Mouse (Mus musculus): ENCODE data around the gene March2. TPM values are rescaled to one million over a fixed set of nuclear protein-coding genes. Genes with fewer than 3 reads are reported as not detected.
"Not testable (repeated sequence)": the region's sequence is repeated elsewhere in the genome, so short reads cannot be mapped to it uniquely, and the experiment has no call there.

Gene March2
- polyA plus RNA-seq, 1 experiment from 2014 or later, result 73.5 TPM

- H3K27ac ChIP-seq (ENCODE audit: low read depth, low read length), result no peak overlapping the region
- H3K27me3 ChIP-seq (ENCODE audit: control insufficient read depth, insufficient read depth, low read length), result no peaks in the 10 kb centered on the region
- no peaks in the 10 kb centered on the region for H3K9me3 ChIP-seq (ENCODE audit: control insufficient read depth, low read length)
- no peak for ATAC-seq (ENCODE audit: low read depth)
- H3K4me3 ChIP-seq (ENCODE audit: low read depth, low read length), result no peak overlapping the region
- H3K4me1 ChIP-seq (ENCODE audit: control insufficient read depth, insufficient read depth, low read length), result peaks cover 26% of the 10 kb centered on the region
- WGBS, result 97% methylated on average over 2 of the region's 2 CpGs
- H3K36me3 ChIP-seq (ENCODE audit: control insufficient read depth, insufficient read depth, low read length), result peaks cover 22% of the 10 kb centered on the region; the same call in 1 of the 2 replicates
- no peak overlapping the region for H3K9ac ChIP-seq (replicated peaks; ENCODE audit: low read depth, low read length)
- H3K4me2 ChIP-seq (ENCODE audit: low read depth, low read length), result no peak overlapping the region
Observed at GRCm38 (mm10) chr17:33752297-33752696, 33.8 kb upstream of the March2 start.

GRCm38 (mm10) chr17:33751181-33751580, 32.7 kb upstream of the March2 start:
- no peak overlapping the region for H3K9ac ChIP-seq (replicated peaks; ENCODE audit: low read depth, low read length)
- no peaks in the 10 kb centered on the region for H3K27me3 ChIP-seq (ENCODE audit: control insufficient read depth, insufficient read depth, low read length)
- peaks cover 25% of the 10 kb centered on the region for H3K36me3 ChIP-seq (ENCODE audit: control insufficient read depth, insufficient read depth, low read length)
- ATAC-seq (ENCODE audit: low read depth), result no peak
- no peaks in the 10 kb centered on the region for H3K9me3 ChIP-seq (ENCODE audit: control insufficient read depth, low read length)
- H3K4me3 ChIP-seq (ENCODE audit: low read depth, low read length), result no peak overlapping the region
- no peak overlapping the region for H3K27ac ChIP-seq (ENCODE audit: low read depth, low read length)
- H3K4me2 ChIP-seq (ENCODE audit: low read depth, low read length), result no peak overlapping the region
- peaks cover 15% of the 10 kb centered on the region for H3K4me1 ChIP-seq (ENCODE audit: control insufficient read depth, insufficient read depth, low read length)

- WGBS, result 96% methylated on average over 5 of the region's 5 CpGs
- peaks cover 33% of the 10 kb centered on the region for H3K36me3 ChIP-seq (ENCODE audit: control insufficient read depth, insufficient read depth, low read length)
Observed at GRCm38 (mm10) chr17:33749451-33749850, 31.0 kb upstream of the March2 start.

GRCm38 (mm10) chr17:33746011-33746410, 27.5 kb upstream of the March2 start:
- ATAC-seq (ENCODE audit: low read depth), result no peak
- Histone ChIP-seq H3K4me1 (ENCODE audit: control insufficient read depth, insufficient read depth, low read length) (no peaks in the 10 kb centered on the region), H3K9me3 (ENCODE audit: control insufficient read depth, low read length) (0 out of 2 replicates have a peak, but pooled peaks cover 3% of the 10 kb centered on the region), H3K9ac (replicated peaks; ENCODE audit: low read depth, low read length) (no peak overlapping the region), H3K4me2 (ENCODE audit: low read depth, low read length) (no peak overlapping the region), H3K36me3 (ENCODE audit: control insufficient read depth, insufficient read depth, low read length) (peaks cover 33% of the 10 kb centered on the region), H3K27ac (ENCODE audit: low read depth, low read length) (no peak overlapping the region), H3K27me3 (ENCODE audit: control insufficient read depth, insufficient read depth, low read length) (no peaks in the 10 kb centered on the region), H3K4me3 (ENCODE audit: low read depth, low read length) (no peak overlapping the region)
- 77% methylated on average over 2 of the region's 2 CpGs for WGBS

More at GRCm38 (mm10) chr17:33749451-33749850, 31.0 kb upstream of the March2 start:
- Histone ChIP-seq H3K27me3 (ENCODE audit: control insufficient read depth, insufficient read depth, low read length) (no peaks in the 10 kb centered on the region), H3K9me3 (ENCODE audit: control insufficient read depth, low read length) (no peaks in the 10 kb centered on the region), H3K9ac (replicated peaks; ENCODE audit: low read depth, low read length) (no peak overlapping the region), H3K27ac (ENCODE audit: low read depth, low read length) (no peak overlapping the region), H3K4me3 (ENCODE audit: low read depth, low read length) (no peak overlapping the region), H3K4me2 (ENCODE audit: low read depth, low read length) (no peak overlapping the region), H3K4me1 (ENCODE audit: control insufficient read depth, insufficient read depth, low read length) (peaks cover under 1% of the 10 kb centered on the region; the same call in 1 of the 2 replicates)
- no peak for ATAC-seq (ENCODE audit: low read depth)

GRCm38 (mm10) chr17:33744686-33745384, 26.4 kb upstream of the March2 start:
- Histone ChIP-seq H3K27ac (ENCODE audit: low read depth, low read length) (no peak overlapping the region), H3K4me2 (ENCODE audit: low read depth, low read length) (no peak overlapping the region), H3K27me3 (ENCODE audit: control insufficient read depth, insufficient read depth, low read length) (no peaks in the 10 kb centered on the region), H3K9me3 (ENCODE audit: control insufficient read depth, low read length) (0 out of 2 replicates have a peak, but pooled peaks cover 3% of the 10 kb centered on the region), H3K36me3 (ENCODE audit: control insufficient read depth, insufficient read depth, low read length) (peaks cover 33% of the 10 kb centered on the region), H3K9ac (replicated peaks; ENCODE audit: low read depth, low read length) (no peak overlapping the region), H3K4me1 (ENCODE audit: control insufficient read depth, insufficient read depth, low read length) (no peaks in the 10 kb centered on the region), H3K4me3 (ENCODE audit: low read depth, low read length) (no peak overlapping the region)
- 90% methylated on average over 5 of the region's 5 CpGs for WGBS
- no peak for ATAC-seq (ENCODE audit: low read depth)

- no peak for ATAC-seq (ENCODE audit: low read depth)
- peaks cover 10% of the 10 kb centered on the region for H3K36me3 ChIP-seq (ENCODE audit: control insufficient read depth, insufficient read depth, low read length)
- 0 out of 2 replicates have a peak, but pooled peaks cover 3% of the 10 kb centered on the region for H3K9me3 ChIP-seq (ENCODE audit: control insufficient read depth, low read length)
- H3K4me1 ChIP-seq (ENCODE audit: control insufficient read depth, insufficient read depth, low read length), result no peaks in the 10 kb centered on the region
- no peak overlapping the region for H3K4me2 ChIP-seq (ENCODE audit: low read depth, low read length)
- no peak overlapping the region for H3K27ac ChIP-seq (ENCODE audit: low read depth, low read length)
- H3K27me3 ChIP-seq (ENCODE audit: control insufficient read depth, insufficient read depth, low read length), result no peaks in the 10 kb centered on the region
- H3K4me3 ChIP-seq (ENCODE audit: low read depth, low read length), result no peak overlapping the region
- 86% methylated on average over 1 of the region's 1 CpGs for WGBS
- H3K9ac ChIP-seq (replicated peaks; ENCODE audit: low read depth, low read length), result no peak overlapping the region
Observed at GRCm38 (mm10) chr17:33742420-33742819, 23.9 kb upstream of the March2 start.

- not testable (repeated sequence) for H3K4me3 ChIP-seq (ENCODE audit: low read depth, low read length); H3K4me1 ChIP-seq (ENCODE audit: control insufficient read depth, insufficient read depth, low read length); H3K9ac ChIP-seq (replicated peaks; ENCODE audit: low read depth, low read length); H3K9me3 ChIP-seq (ENCODE audit: control insufficient read depth, low read length); ATAC-seq (ENCODE audit: low read depth); H3K4me2 ChIP-seq (ENCODE audit: low read depth, low read length); H3K27ac ChIP-seq (ENCODE audit: low read depth, low read length); H3K27me3 ChIP-seq (ENCODE audit: control insufficient read depth, insufficient read depth, low read length); H3K36me3 ChIP-seq (ENCODE audit: control insufficient read depth, insufficient read depth, low read length)
- WGBS, result 88% methylated on average over 10 of the region's 10 CpGs
Observed at GRCm38 (mm10) chr17:33733526-33733925, 15.1 kb upstream of the March2 start.

GRCm38 (mm10) chr17:33732556-33733083, 14.2 kb upstream of the March2 start:
- H3K36me3 ChIP-seq (ENCODE audit: control insufficient read depth, insufficient read depth, low read length); H3K4me1 ChIP-seq (ENCODE audit: control insufficient read depth, insufficient read depth, low read length); H3K27ac ChIP-seq (ENCODE audit: low read depth, low read length); H3K9ac ChIP-seq (replicated peaks; ENCODE audit: low read depth, low read length); H3K4me2 ChIP-seq (ENCODE audit: low read depth, low read length); ATAC-seq (ENCODE audit: low read depth); H3K4me3 ChIP-seq (ENCODE audit: low read depth, low read length); H3K27me3 ChIP-seq (ENCODE audit: control insufficient read depth, insufficient read depth, low read length); H3K9me3 ChIP-seq (ENCODE audit: control insufficient read depth, low read length): not testable (repeated sequence)
- WGBS, result 80% methylated on average over 9 of the region's 9 CpGs

GRCm38 (mm10) chr17:33729215-33729614, 10.7 kb upstream of the March2 start:
- Histone ChIP-seq H3K4me3 (ENCODE audit: low read depth, low read length) (no peak overlapping the region), H3K9me3 (ENCODE audit: control insufficient read depth, low read length) (no peaks in the 10 kb centered on the region), H3K9ac (replicated peaks; ENCODE audit: low read depth, low read length) (no peak overlapping the region), H3K27me3 (ENCODE audit: control insufficient read depth, insufficient read depth, low read length) (no peaks in the 10 kb centered on the region), H3K4me2 (ENCODE audit: low read depth, low read length) (no peak overlapping the region), H3K27ac (ENCODE audit: low read depth, low read length) (no peak overlapping the region), H3K4me1 (ENCODE audit: control insufficient read depth, insufficient read depth, low read length) (no peaks in the 10 kb centered on the region), H3K36me3 (ENCODE audit: control insufficient read depth, insufficient read depth, low read length) (no peaks in the 10 kb centered on the region)
- ATAC-seq (ENCODE audit: low read depth), result no peak
- WGBS, result 73% methylated on average over 2 of the region's 2 CpGs

Measured in neural tube, embryonic 14.5 days (tissue).